Mouse (Mus musculus) kidney, adult 2 months (tissue): Measurements from ENCODE around the gene Trim44.

Source experiments
- CTCF ChIP-seq: fragments of 200-500 bp; conservative IDR thresholded peaks from 2 replicates; pipeline ENCODE4 v1.5.1; 2011; ENCODE audit warnings: low read depth, mild to moderate bottlenecking, control low read depth, low read length, moderate library complexity, mixed read lengths; ENCODE audit not compliant: insufficient read depth, insufficient read length
- POLR2A ChIP-seq: fragments of 200-500 bp; IDR thresholded peaks from one replicate; pipeline ENCODE4 v1.6.1; 2011; ENCODE audit warnings: low read depth, low read length, control low read depth

DNA sequence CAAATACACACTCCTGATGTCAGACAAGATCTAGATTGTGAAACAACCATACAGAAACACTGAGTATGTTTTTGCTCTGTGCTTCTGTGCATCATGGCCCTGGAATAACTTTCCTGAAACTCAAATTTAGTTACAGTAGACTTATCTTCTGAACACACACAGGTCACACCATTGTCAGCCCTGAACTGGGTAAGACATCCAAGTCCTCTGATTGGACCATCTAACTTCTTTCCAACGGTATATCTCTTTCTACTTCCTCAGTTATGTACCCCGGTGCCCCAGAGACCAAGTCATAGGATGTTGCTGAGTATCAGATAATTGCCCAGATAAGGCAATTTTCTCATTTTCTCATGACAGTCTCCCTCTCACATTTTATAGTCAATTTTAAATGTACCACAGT, 5.1 kb upstream of the Trim44 start:
- TF ChIP-seq CTCF (no peak), POLR2A (no peak)
